Comparison of ENCODE assay signal across 31 mouse cellular contexts in genomic region chr4:129457311-129457710, GRCm38 (mm10). TPM values are rescaled to one million over a fixed set of nuclear protein-coding genes. Genes with fewer than 3 reads are reported as not detected.
"Had no signal": no experiment of that assay in that cellular context is flagged by ENCODE, and none has a peak within 500 bp of the region (broad histone marks: within the 10 kb centered on the region; RNA-seq: fewer than 3 reads in every experiment).

No protein-coding gene starts in this region.

RNA-seq across cellular contexts. Expression of gene Zbtb8b, which starts 16.7 kb away (rescaled TPM):
- total RNA-seq: liver, adult 2 months; megakaryocyte progenitor cell, adult 5-6 weeks; megakaryocyte, adult 5-6 weeks; monocyte, adult 5-6 weeks had no signal
- polyA plus RNA-seq: liver, adult 2 months; macrophage had no signal

RNA-seq across cellular contexts. Expression of gene Tssk3, which starts 33.5 kb away (rescaled TPM):
- total RNA-seq: liver, adult 2 months; megakaryocyte progenitor cell, adult 5-6 weeks; megakaryocyte, adult 5-6 weeks; megakaryocyte-erythroid progenitor cell, adult 5-6 weeks; monocyte, adult 5-6 weeks had no signal
- polyA plus RNA-seq: limb, embryonic 10.5 days; limb, embryonic 11.5 days; limb, embryonic 12.5 days; limb, embryonic 13.5 days; limb, embryonic 14.5 days; limb, embryonic 15.5 days; liver, adult 2 months; liver, embryonic 11.5 days; liver, embryonic 12.5 days; liver, embryonic 14.5 days; lung, embryonic 14.5 days; lung, embryonic 15.5 days; lung, embryonic 16.5 days; macrophage; midbrain, embryonic 10.5 days; midbrain, embryonic 11.5 days; midbrain, embryonic 12.5 days; myocyte; neural tube, embryonic 11.5 days; neural tube, embryonic 12.5 days had no signal

RNA-seq across cellular contexts. Expression of gene Fam229a, which starts 33.7 kb away (rescaled TPM):
- total RNA-seq: left cerebral cortex, postnatal 25 days; left cerebral cortex, postnatal 36 days; left cerebral cortex, postnatal 4 days; liver, adult 2 months; megakaryocyte progenitor cell, adult 5-6 weeks; megakaryocyte, adult 5-6 weeks; megakaryocyte-erythroid progenitor cell, adult 5-6 weeks; midbrain, postnatal 0 days; monocyte, adult 5-6 weeks had no signal
- polyA plus RNA-seq: limb, embryonic 10.5 days; limb, embryonic 11.5 days; limb, embryonic 12.5 days; limb, embryonic 13.5 days; limb, embryonic 14.5 days; limb, embryonic 15.5 days; liver, embryonic 11.5 days; liver, embryonic 12.5 days; lung, embryonic 14.5 days; lung, embryonic 15.5 days; lung, embryonic 16.5 days; macrophage; midbrain, embryonic 10.5 days; midbrain, embryonic 11.5 days; midbrain, embryonic 12.5 days; midbrain, embryonic 13.5 days; midbrain, embryonic 14.5 days; midbrain, embryonic 15.5 days; neural tube, embryonic 11.5 days; neural tube, embryonic 12.5 days had no signal
